In the genomic region with DNA sequence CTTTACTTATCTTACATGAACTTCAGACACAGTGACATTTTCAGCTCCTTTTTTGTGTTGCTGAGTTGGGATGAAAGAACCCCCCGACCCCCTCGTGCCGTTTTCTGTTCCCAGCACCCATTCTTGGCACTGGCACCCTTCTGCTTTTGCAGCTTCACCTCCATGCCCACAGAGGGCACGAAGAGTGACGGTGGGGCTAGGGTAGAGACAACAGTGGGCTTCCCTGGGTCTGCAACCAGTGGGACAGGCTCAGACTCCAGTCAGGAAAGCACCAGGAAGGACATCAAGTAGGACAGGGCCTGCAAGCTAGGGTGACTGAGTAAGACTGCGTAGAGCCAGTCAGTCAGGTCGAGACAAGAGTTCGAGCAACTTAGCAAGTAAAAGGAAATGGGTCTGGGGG, we compare ENCODE assay signal across 9 mouse cellular contexts. TPM values are rescaled to one million over a fixed set of nuclear protein-coding genes. Genes with fewer than 3 reads are reported as not detected.
DNase-seq lines count a peak whose midpoint lies in the region; ATAC-seq and TF ChIP-seq lines count a peak whose summit lies in the region.
"Had no signal": no experiment of that assay in that cellular context is flagged by ENCODE, and none has a peak within 500 bp of the region (broad histone marks: within the 10 kb centered on the region; RNA-seq: fewer than 3 reads in every experiment).

No protein-coding gene starts in this region.

- peak; percentile 23; the same call in 1 of the 2 replicates for ATAC-seq in neural tube, embryonic 14.5 days (ENCODE audit: low read depth)
- no peak for ATAC-seq in CD4-positive, CD25-positive, alpha-beta regulatory T cell, adult 4 months

- H3K4me1 ChIP-seq in forebrain, embryonic 10.5 days = peaks cover 34% of the 10 kb centered on the region
- peaks cover 34% of the 10 kb centered on the region for H3K4me1 ChIP-seq in limb, embryonic 10.5 days
- H3K4me1 ChIP-seq in neural tube, embryonic 14.5 days (ENCODE audit: control insufficient read depth, insufficient read depth, low read length) = peaks cover 5% of the 10 kb centered on the region; the same call in 1 of the 2 replicates

- intact Hi-C loops in left cerebral cortex, adult 2 months (cut with DNase I) = no loop called here

- TF ChIP-seq CTCF in left cerebral cortex, adult 2 months (IDR thresholded peaks at IDR 0.05) = no peak

- H3K4me2 ChIP-seq in neural tube, embryonic 14.5 days (ENCODE audit: low read depth, low read length) = peak overlapping the region; percentile 81; the same call in 1 of the 2 replicates

- peaks cover 57% of the 10 kb centered on the region for H3K27me3 ChIP-seq in forebrain, embryonic 10.5 days (ENCODE audit: poor library complexity, severe bottlenecking)
- peaks cover 62% of the 10 kb centered on the region for H3K27me3 ChIP-seq in limb, embryonic 10.5 days (ENCODE audit: low read depth, poor library complexity, severe bottlenecking)
- H3K27me3 ChIP-seq in neural tube, embryonic 14.5 days (ENCODE audit: control insufficient read depth, insufficient read depth, low read length) = no peaks in the 10 kb centered on the region

- no peak for DNase-seq in left cerebral cortex, adult 2 months (ENCODE audit: extremely low spot score in 1 of 2, low spot score in 2 of 2)
- DNase-seq in left cerebral cortex, adult 11 months (ENCODE audit: low spot score) = no peak
- DNase-seq in forebrain, embryonic 10.5 days (ENCODE audit: extremely low spot score, low spot score) = no peak
- DNase-seq in limb, embryonic 10.5 days (ENCODE audit: low spot score) = no peak
- no peak for DNase-seq in embryo, embryonic 9.5 days (ENCODE audit: extremely low spot score)
- DNase-seq in lung, postnatal 25 days (ENCODE audit: low spot score) = no peak

- H3K27ac ChIP-seq in left cerebral cortex, adult 2 months = peak overlapping the region; percentile 76
- peak overlapping the region; percentile 71 for H3K27ac ChIP-seq in forebrain, embryonic 10.5 days
- peak overlapping the region; percentile 71; the same call in 1 of the 2 replicates for H3K27ac ChIP-seq in limb, embryonic 10.5 days
- peak overlapping the region; percentile 24; the same call in 1 of the 2 replicates for H3K27ac ChIP-seq in neural tube, embryonic 14.5 days (ENCODE audit: low read depth, low read length)

- H3K36me3 ChIP-seq in forebrain, embryonic 10.5 days (replicated peaks) = peaks cover 8% of the 10 kb centered on the region
- peaks cover 4% of the 10 kb centered on the region for H3K36me3 ChIP-seq in limb, embryonic 10.5 days
- H3K36me3 ChIP-seq in neural tube, embryonic 14.5 days (ENCODE audit: control insufficient read depth, insufficient read depth, low read length) = peaks cover 2% of the 10 kb centered on the region; the same call in 1 of the 2 replicates

- H3K9ac ChIP-seq in neural tube, embryonic 14.5 days (replicated peaks; ENCODE audit: low read depth, low read length) = no peak overlapping the region

- no peaks in the 10 kb centered on the region for H3K9me3 ChIP-seq in forebrain, embryonic 10.5 days
- H3K9me3 ChIP-seq in limb, embryonic 10.5 days (replicated peaks) = no peaks in the 10 kb centered on the region
- H3K9me3 ChIP-seq in neural tube, embryonic 14.5 days (ENCODE audit: control insufficient read depth, low read length) = no peaks in the 10 kb centered on the region

- peak overlapping the region; percentile 68 for H3K4me3 ChIP-seq in left cerebral cortex, adult 2 months
- H3K4me3 ChIP-seq in forebrain, embryonic 10.5 days = peak overlapping the region; percentile 76
- H3K4me3 ChIP-seq in limb, embryonic 10.5 days = peak overlapping the region; percentile 63
- H3K4me3 ChIP-seq in neural tube, embryonic 14.5 days (ENCODE audit: low read depth, low read length) = peak overlapping the region; percentile 69

- WGBS in forebrain, embryonic 10.5 days = 46% methylated on average over 8 of the region's 8 CpGs
- WGBS in limb, embryonic 10.5 days = 46% methylated on average over 8 of the region's 8 CpGs
- WGBS in neural tube, embryonic 14.5 days = 51% methylated on average over 8 of the region's 8 CpGs

RNA-seq across cellular contexts. Expression of a gene that starts 1.7 kb away (rescaled TPM):
- 100 to 1,000 TPM; 249 to 270 TPM for total RNA-seq in left cerebral cortex, adult 2 months (2021)
- polyA plus RNA-seq in forebrain, embryonic 10.5 days (2016; fragmentation: Nextera tagmentation; extraction: Ambion mirVana) = 23.3 and 26.5 TPM in 2 replicates
- 3.8 and 5.7 TPM in 2 replicates for polyA plus RNA-seq in limb, embryonic 10.5 days (2016; fragmentation: Nextera tagmentation; extraction: Ambion mirVana)
- 147 and 191 TPM in 2 replicates for polyA plus RNA-seq in neural tube, embryonic 14.5 days (2014; fragmentation: Nextera tagmentation; extraction: Ambion mirVana)
- polyA plus RNA-seq in CD4-positive, CD25-positive, alpha-beta regulatory T cell, adult 4 months (2017; shearing (Covaris generic)) = under 1 TPM; 0.38 to 0.57 TPM

RNA-seq across cellular contexts. Expression of a gene that starts 1.9 kb away (rescaled TPM):
- not detected for total RNA-seq in left cerebral cortex, adult 2 months (2021)
- polyA plus RNA-seq in forebrain, embryonic 10.5 days (2016; fragmentation: Nextera tagmentation; extraction: Ambion mirVana) = 0.18 and 0.22 TPM in 2 replicates
- 0.25 TPM in 1 of 2 replicates, not detected in the other for polyA plus RNA-seq in limb, embryonic 10.5 days (2016; fragmentation: Nextera tagmentation; extraction: Ambion mirVana)
- polyA plus RNA-seq in neural tube, embryonic 14.5 days (2014; fragmentation: Nextera tagmentation; extraction: Ambion mirVana) = 0.33 and 0.45 TPM in 2 replicates
- not detected for polyA plus RNA-seq in CD4-positive, CD25-positive, alpha-beta regulatory T cell, adult 4 months (2017; shearing (Covaris generic))
- total RNA-seq: left cerebral cortex, postnatal 10 days had no signal

RNA-seq across cellular contexts. Expression of a gene that starts 3.7 kb away (rescaled TPM):
- total RNA-seq in left cerebral cortex, adult 2 months (2021) = not detected
- polyA plus RNA-seq in forebrain, embryonic 10.5 days (2016; fragmentation: Nextera tagmentation; extraction: Ambion mirVana) = not detected in 2 replicates
- not detected in 2 replicates for polyA plus RNA-seq in limb, embryonic 10.5 days (2016; fragmentation: Nextera tagmentation; extraction: Ambion mirVana)
- polyA plus RNA-seq in neural tube, embryonic 14.5 days (2014; fragmentation: Nextera tagmentation; extraction: Ambion mirVana) = not detected in 2 replicates
- not detected for polyA plus RNA-seq in CD4-positive, CD25-positive, alpha-beta regulatory T cell, adult 4 months (2017; shearing (Covaris generic))
- total RNA-seq: left cerebral cortex, postnatal 10 days had no signal

RNA-seq across cellular contexts. Expression of a gene that starts 6.1 kb away (rescaled TPM):
- not detected for total RNA-seq in left cerebral cortex, adult 2 months (2021)
- polyA plus RNA-seq in forebrain, embryonic 10.5 days (2016; fragmentation: Nextera tagmentation; extraction: Ambion mirVana) = not detected in 2 replicates
- polyA plus RNA-seq in limb, embryonic 10.5 days (2016; fragmentation: Nextera tagmentation; extraction: Ambion mirVana) = not detected in 2 replicates
- not detected in 2 replicates for polyA plus RNA-seq in neural tube, embryonic 14.5 days (2014; fragmentation: Nextera tagmentation; extraction: Ambion mirVana)
- polyA plus RNA-seq in CD4-positive, CD25-positive, alpha-beta regulatory T cell, adult 4 months (2017; shearing (Covaris generic)) = not detected
- total RNA-seq: left cerebral cortex, postnatal 10 days had no signal

RNA-seq across cellular contexts. Expression of a gene that starts 6.4 kb away (rescaled TPM):
- 1 to 10 TPM; 1.4 to 2.7 TPM for total RNA-seq in left cerebral cortex, adult 2 months (2021)
- polyA plus RNA-seq in forebrain, embryonic 10.5 days (2016; fragmentation: Nextera tagmentation; extraction: Ambion mirVana) = 6.9 and 7.0 TPM in 2 replicates
- polyA plus RNA-seq in limb, embryonic 10.5 days (2016; fragmentation: Nextera tagmentation; extraction: Ambion mirVana) = 6.5 and 7.8 TPM in 2 replicates
- polyA plus RNA-seq in neural tube, embryonic 14.5 days (2014; fragmentation: Nextera tagmentation; extraction: Ambion mirVana) = 5.0 and 7.1 TPM in 2 replicates
- polyA plus RNA-seq in CD4-positive, CD25-positive, alpha-beta regulatory T cell, adult 4 months (2017; shearing (Covaris generic)) = 1 to 10 TPM; 5.9 to 7.1 TPM

Comparison
In these comparisons a context has a peak if more than half of its experiments do, and no peak if none do; other contexts are left out.
1. H3K27ac ChIP-seq: peak in every context shown above with its lines; median percentile 76 in left cerebral cortex, adult 2 months; 71 in forebrain, embryonic 10.5 days; 71 in limb, embryonic 10.5 days; 24 in neural tube, embryonic 14.5 days.